Mouse (Mus musculus): Measurements from ENCODE around the gene Gpsm1.

Gpsm1 gene

GRCm38 (mm10) chr2:26315072-26315924, at the start of gene Gpsm1:
TSS of gene Gpsm1 (plus strand) at chr2:26315515.
- DNase-seq: peak; percentile 92

DNA sequence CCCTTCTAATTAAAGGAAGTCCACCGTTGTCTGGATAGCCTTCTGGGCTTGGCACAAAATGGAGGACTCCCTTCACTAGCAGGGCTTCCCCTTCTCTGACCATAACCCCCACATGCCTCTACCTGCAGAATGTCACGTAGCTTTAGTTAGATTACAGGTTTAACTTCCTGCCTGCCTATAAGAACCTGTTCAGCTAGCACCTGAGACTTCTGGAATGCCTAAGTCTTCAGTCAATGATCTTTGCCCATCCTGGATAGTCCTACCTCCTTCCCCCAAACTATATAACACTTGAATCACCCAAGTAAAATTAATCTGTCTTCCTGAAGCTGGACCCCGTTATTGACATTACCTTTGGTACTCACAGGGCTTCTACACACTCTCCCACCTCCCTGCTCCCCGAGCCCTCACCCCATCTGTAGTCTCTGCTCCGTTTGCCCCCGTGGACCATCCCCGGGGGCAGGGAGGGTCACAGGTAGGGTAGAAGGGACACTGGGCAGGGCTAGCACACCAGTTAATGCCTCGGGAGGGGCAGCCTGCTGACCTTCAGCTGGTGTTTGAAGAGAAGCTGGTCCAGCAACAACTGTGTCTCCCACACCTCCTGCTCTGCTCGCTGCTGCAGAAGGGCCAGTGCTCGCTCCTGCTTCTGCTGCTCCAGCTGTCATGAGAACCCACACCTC, 49.1 kb upstream of the Gpsm1 start:
- DNase-seq: no peak

- DNase-seq: peak; percentile 23
Observed at GRCm38 (mm10) chr2:26268216-26268615, 47.1 kb upstream of the Gpsm1 start.

GRCm38 (mm10) chr2:26273611-26274010, 41.7 kb upstream of the Gpsm1 start:
- peak; percentile 79 for DNase-seq

DNA sequence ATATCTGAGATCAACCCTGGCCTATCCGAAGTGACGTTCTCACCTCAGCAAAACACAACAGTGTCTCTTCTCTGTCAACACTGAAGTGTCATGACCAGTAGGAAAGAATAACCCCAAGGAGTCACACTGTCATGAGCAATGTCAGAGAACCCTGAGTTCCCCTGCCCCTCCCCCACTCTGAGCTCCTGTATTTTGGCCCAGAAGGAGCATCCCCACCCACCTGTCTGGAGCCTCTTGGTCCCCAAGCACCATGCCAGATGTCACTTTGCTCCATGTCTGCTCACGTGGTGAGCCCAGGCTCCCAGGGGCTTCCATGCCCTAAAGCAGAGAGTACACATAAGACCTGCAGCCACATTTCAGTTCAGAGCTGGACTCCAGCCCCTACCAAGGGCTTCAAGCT, 35.6 kb upstream of the Gpsm1 start:
- DNase-seq: no peak

GRCm38 (mm10) chr2:26280594-26280993, 34.7 kb upstream of the Gpsm1 start:
- DNase-seq: no peak

DNA sequence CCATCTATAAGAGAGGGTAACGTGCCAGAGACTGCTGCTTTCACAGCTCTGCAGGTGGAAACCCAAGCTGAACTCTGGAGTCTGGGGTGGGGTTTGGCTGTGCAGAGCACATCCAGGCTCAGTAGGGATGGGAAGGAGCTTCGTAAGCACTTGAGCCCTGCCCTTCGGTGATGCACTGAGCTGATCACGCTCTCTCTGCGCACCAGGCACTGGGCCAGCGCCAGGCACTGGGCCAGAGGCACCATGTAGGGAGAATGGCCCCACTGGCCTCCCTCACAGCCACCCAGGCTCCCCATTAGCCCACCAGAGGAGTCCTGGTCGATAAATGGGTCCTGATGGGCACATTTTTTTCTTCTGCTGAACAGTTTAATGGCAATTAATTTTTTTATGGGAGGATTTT, 29.5 kb upstream of the Gpsm1 start:
- DNase-seq: no peak

DNA sequence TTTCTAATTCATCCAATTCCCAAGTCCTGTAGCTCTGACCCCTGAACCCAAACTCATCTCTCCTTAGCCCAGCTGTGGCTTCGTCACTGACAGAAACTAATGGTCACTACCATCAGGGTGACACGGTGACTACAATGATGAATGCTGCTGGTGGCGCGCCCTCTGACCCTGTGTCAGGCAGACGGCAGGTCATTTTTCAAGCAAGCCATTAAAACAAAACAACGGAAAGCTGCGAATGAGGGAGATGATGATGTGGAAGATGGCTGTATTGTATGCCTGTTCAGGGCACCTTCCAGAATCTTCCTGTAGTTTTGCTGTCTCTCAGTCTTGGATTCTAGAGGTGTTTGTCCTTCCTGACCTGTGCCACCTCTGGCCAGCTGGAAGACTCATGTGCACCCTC, 28.9 kb upstream of the Gpsm1 start:
- no peak for DNase-seq

DNA sequence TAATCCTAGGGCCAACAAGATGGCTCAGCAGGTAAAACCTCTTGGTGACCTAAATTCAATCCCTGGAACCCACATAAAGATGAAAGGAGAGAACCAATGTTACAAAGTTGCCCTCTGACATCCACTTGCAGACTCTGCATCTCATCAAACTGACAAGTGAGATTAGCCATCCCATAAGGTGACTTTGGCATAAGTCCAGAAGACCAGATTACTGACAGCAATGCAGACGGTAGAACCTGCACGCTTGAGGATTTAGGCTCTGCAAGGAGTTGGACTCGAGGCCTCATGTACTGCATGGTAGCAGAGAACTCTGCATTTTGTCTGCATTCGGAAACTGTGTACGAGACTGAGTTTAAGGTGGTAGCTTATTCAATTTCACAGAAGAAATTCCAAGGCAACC, 25.2 kb upstream of the Gpsm1 start:
- DNase-seq: peak; percentile 69

DNA sequence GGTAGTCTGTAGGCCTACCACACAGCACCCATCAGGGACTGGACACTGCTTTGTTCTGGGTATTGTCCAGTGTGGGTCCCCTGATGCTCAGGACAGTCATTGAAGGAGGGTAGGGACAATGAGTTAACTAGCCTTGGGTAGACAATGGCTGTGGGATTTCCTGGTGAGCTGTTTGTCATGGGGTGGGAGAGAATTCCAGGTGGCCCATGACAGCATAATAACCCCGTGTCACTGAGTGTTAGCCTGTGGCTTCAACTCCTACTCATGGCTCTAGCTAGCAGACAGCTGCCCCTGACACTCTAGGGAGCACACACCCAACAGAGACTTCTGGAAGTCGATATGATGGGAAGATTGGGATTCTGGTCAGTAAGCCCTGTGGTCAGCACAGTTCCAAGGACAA, 20.9 kb upstream of the Gpsm1 start, which contains the start of gene Ccdc187:
TSS of gene Ccdc187 (minus strand) at position 101 of the 400 bp plus-strand sequence.
- DNase-seq: no peak

DNA sequence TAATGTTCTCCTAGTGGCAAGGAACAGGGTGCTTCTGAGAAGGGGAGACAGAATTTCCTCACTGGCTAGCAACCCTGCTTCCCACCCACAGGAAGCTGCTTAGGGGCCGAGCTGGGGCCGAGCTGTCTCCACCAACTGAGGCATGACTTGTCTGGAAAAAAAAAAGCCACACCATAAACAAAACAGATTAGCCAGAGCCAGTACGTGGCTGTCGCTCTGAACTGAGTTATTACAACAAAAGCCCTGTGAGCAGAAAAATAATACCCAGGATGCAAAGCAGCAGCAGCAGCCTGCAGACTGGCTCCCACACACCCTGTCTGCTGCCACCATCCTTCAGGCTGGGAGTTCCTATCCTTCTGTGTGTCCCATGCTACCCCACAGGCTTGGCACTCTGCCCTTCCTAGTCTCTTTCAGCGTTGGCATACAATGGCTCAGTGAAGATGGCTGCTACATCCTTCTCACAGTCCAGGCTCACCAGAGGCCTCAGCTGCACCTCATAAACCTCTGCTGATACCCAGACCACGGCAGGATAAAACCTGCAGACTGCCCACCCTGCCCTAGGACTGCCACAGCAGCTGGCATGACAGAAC, 18.6 kb upstream of the Gpsm1 start:
- peak; percentile 72 for DNase-seq

DNA sequence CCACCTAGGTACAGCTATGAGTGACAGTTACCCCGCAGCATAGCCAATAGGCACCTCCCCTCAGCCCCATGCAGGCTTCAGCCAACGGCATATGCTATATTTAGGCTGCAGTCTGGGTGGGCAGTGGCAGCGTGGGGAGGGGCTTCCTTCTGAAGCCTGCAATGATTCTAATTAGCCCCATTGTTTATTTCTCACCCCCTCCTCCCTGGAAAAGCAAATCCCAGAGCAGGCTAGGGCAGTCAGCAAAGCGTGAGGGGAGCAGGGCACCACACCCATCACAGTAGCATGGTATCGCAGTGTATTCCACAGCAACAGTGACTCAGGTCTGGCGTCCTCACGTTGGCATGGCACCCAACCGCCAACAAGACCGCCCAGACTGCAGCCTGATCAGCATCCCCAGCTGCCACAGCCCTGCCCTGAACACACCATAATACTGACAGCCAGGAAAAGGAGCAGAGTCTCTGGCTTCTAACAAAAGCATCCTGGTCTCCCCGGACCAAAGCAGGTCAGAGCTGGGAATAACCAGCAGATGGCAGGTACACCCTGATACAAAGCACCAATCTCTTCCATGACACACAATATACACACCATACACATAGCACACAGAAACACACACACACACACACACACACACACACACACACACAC, 17.0 kb upstream of the Gpsm1 start:
- DNase-seq: peak; percentile 98

DNA sequence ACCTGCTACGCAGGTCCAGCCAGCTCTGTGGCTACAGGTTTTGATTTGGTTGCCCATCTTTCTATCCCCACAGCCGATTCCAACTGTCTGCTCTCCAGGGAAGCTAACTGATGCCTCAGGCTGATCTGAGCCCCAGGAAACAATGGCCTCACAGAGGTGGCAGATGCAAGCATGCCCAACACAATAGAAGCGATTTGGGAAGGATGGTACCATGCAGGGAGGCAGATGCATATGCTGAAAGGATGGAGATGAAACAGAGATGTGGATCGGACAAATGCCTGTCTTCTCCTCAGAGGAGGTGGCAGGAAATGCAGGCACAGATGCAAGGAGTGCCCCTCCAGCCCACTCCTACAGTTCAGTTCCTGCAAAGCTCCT, 16.5 kb upstream of the Gpsm1 start:
- peak; percentile 91 for DNase-seq

- peak; percentile 68 for DNase-seq
Observed at GRCm38 (mm10) chr2:26299336-26299735, 16.0 kb upstream of the Gpsm1 start.

- DNase-seq: peak; percentile 65
Observed at GRCm38 (mm10) chr2:26300161-26300807, 15.0 kb upstream of the Gpsm1 start.

GRCm38 (mm10) chr2:26300808-26301174, 14.5 kb upstream of the Gpsm1 start:
- DNase-seq: peak; percentile 91

DNA sequence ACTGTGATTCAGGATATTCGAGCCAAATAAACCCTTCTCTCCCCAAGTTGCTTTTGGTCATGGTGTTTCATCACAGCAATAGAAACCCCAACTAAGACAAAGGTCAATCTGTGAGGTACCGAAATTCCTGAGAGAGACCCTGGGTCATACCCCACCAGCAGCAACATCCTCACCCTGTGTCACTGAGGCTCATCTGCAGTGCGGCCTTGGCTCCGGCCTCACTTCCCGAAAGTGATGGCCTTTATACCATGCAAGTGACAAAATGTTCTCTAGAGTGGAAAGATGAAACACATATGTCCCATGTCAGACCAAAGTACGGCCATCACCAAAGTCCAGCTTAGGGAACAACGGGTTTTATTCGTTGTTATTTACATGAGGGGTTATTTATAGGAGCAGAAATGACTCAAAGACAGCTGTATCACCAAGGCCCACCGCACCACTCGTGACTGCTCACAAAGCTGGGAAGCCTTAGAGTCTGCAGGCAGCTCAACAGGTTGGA, 13.3 kb upstream of the Gpsm1 start:
- no peak for DNase-seq

- DNase-seq: no peak
Observed at GRCm38 (mm10) chr2:26304711-26305110, 10.6 kb upstream of the Gpsm1 start.

DNA sequence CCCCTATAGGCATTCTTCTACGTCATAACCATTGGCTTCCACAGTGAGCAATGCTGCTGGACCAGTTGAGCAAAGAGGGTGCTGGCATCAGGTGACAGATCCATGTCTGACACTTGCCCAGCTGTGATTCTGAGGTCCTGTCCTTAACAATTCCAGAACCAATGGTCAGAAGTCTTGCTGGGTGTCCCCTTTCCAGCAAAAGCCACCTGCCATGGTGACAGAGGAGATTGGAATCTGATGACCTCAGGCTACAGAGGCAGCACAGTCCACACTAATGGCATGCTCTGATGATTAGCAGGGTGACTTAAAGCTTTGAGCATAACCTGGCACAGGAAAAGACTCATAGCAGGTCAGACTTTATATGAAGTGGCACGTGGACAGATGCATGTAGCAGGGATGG, 9.8 kb upstream of the Gpsm1 start:
- no peak for DNase-seq

GRCm38 (mm10) chr2:26306702-26307101, 8.6 kb upstream of the Gpsm1 start:
- DNase-seq: no peak

DNA sequence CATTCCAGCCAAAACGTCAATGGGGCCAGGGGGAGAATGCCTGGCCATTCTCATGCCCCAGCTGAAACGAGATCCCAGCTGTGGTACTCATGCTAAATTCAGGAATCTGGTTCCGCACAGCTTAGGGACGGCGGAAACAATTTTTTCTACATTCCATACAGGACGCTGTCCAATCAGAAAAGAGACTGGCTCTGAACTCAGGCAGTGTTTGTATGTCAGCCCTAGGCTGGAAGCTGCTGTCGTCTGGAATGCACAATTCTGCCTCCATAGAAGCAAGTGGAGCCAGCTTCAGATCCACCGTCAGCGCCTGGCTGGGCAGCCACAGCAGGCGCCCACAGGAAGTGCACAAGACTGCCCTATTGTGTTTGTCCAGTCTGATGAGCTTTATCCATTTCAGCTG, 5.6 kb upstream of the Gpsm1 start:
- peak; percentile 92 for DNase-seq

DNA sequence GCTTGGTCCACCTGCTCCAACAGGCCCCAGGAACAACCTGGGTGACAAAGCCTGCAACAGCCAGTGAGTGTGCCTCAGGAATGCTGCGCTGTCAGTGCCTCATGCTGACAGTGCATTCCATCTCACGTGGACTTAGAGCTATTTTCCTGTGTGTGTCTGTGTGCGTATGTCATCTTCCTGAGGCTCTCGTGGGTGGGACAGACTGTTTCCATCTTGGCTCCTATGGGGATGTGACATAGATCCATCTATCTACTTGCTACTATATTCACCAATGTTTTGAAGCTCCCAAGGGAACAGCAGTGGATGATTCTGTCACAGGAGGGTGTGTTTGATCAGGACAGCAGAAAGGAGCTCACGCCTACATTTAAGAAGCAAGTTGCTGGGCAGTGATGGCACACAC, 3.4 kb upstream of the Gpsm1 start:
- DNase-seq: no peak

- DNase-seq: no peak
Observed at GRCm38 (mm10) chr2:26312812-26313211, 2.5 kb upstream of the Gpsm1 start.
